Mouse (Mus musculus): ENCODE data around the gene Birc3. TPM values are rescaled to one million over a fixed set of nuclear protein-coding genes. Genes with fewer than 3 reads are reported as not detected.
"Not testable (repeated sequence)": the region's sequence is repeated elsewhere in the genome, so short reads cannot be mapped to it uniquely, and the experiment has no call there.

Birc3 gene
- polyA plus RNA-seq, 1 experiment from 2014 or later: 6.0 TPM

DNA sequence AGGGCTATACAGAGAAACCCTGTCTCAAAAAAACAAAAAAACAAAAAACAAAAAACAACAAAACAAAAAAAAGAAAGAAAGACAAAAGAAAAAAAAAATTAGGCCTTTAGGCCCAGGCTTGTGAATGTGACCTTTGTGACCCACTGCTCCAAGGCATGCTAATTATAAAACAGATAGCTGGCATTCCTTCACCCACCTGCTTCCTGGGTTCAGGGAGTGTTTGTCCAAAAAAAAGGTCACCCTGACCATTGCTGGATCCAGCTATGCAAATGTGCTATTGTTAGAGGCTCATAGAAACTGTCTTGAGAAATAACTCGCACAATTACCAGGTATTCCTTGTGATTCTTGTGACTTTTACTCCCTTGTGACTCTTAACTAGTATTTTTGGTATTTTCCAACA is 18.8 kb upstream of the Birc3 start:
- ATAC-seq (ENCODE audit: insufficient number of reproducible peaks, low FRiP score); H3K9me3 ChIP-seq (replicated peaks); H3K4me3 ChIP-seq; H3K27me3 ChIP-seq (replicated peaks); H3K9ac ChIP-seq; H3K36me3 ChIP-seq; H3K4me1 ChIP-seq (replicated peaks); H3K4me2 ChIP-seq; H3K27ac ChIP-seq (ENCODE audit: poor library complexity, severe bottlenecking): not testable (repeated sequence)
- WGBS: 93% methylated on average over 1 of the region's 1 CpGs

DNA sequence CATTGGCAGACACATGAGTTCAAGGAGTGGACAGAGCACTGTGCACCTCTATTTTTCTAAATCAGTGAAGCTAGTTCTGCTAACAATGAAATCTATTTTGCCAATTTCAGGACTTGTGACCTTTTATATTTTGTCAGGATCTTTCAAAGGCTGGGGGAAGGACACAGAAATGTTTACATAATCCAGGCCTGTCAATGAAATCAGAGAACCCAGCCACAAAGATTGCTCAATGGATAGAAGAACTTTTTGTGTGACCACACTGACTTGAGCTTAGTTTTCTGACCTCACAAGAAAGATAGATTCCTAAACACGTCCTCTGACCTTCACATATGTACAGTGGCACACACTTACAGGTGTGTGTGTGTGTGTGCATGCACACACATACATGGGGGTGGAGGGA is 18.2 kb upstream of the Birc3 start:
- no peak for ATAC-seq (ENCODE audit: insufficient number of reproducible peaks, low FRiP score)
- Histone ChIP-seq H3K9me3 (replicated peaks) (0 out of 2 replicates have a peak, but pooled peaks cover 4% of the 10 kb centered on the region), H3K9ac (no peak overlapping the region), H3K27ac (ENCODE audit: poor library complexity, severe bottlenecking) (no peak overlapping the region), H3K4me1 (replicated peaks) (no peaks in the 10 kb centered on the region), H3K27me3 (replicated peaks) (no peaks in the 10 kb centered on the region), H3K4me2 (no peak overlapping the region), H3K36me3 (no peaks in the 10 kb centered on the region), H3K4me3 (no peak overlapping the region)
- WGBS: 76% methylated on average over 1 of the region's 1 CpGs

- H3K4me1 ChIP-seq (replicated peaks): no peaks in the 10 kb centered on the region
- no peak for ATAC-seq (ENCODE audit: insufficient number of reproducible peaks, low FRiP score)
- no peak overlapping the region for H3K4me2 ChIP-seq
- H3K27me3 ChIP-seq (replicated peaks): no peaks in the 10 kb centered on the region
- peaks cover 18% of the 10 kb centered on the region for H3K9me3 ChIP-seq (replicated peaks)
- 83% methylated on average over 3 of the region's 3 CpGs for WGBS
- no peak overlapping the region for H3K4me3 ChIP-seq
- no peak overlapping the region for H3K9ac ChIP-seq
- no peaks in the 10 kb centered on the region for H3K36me3 ChIP-seq
- H3K27ac ChIP-seq (ENCODE audit: poor library complexity, severe bottlenecking): no peak overlapping the region
Measured at GRCm38 (mm10) chr9:7884346-7884745, 11.4 kb upstream of the Birc3 start.

DNA sequence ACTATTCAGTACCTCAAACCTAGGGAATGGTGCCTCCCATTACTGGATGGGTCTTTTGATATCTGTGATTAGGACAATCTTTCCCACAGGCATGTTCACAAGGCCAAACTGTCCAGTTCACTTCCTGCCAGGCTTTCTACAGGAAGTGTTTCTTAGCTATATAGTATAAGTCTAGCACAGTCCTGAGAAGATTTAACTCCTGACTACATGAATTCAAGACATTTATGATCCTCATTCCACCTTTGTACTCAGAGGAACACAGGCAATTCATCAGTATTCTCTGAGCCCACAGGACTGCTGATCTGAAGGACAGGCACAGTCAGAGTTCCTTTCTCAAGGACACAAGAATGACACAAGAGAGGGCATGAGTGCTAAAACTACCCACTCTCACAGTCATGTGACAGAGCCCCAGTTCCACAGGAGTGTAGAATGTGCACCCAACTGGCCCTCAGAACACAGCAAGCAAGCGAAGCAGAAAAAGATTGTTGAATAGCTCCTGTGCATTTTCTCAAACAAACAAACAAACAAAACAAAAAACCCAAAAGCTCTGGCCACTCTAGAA is 9.4 kb upstream of the Birc3 start:
- Histone ChIP-seq H3K9ac (no peak overlapping the region), H3K4me1 (replicated peaks) (no peaks in the 10 kb centered on the region), H3K9me3 (replicated peaks) (peaks cover 18% of the 10 kb centered on the region), H3K4me3 (no peak overlapping the region), H3K27ac (ENCODE audit: poor library complexity, severe bottlenecking) (no peak overlapping the region), H3K27me3 (replicated peaks) (no peaks in the 10 kb centered on the region), H3K36me3 (no peaks in the 10 kb centered on the region), H3K4me2 (no peak overlapping the region)
- WGBS: 95% methylated on average over 1 of the region's 1 CpGs
- ATAC-seq (ENCODE audit: insufficient number of reproducible peaks, low FRiP score): no peak

DNA sequence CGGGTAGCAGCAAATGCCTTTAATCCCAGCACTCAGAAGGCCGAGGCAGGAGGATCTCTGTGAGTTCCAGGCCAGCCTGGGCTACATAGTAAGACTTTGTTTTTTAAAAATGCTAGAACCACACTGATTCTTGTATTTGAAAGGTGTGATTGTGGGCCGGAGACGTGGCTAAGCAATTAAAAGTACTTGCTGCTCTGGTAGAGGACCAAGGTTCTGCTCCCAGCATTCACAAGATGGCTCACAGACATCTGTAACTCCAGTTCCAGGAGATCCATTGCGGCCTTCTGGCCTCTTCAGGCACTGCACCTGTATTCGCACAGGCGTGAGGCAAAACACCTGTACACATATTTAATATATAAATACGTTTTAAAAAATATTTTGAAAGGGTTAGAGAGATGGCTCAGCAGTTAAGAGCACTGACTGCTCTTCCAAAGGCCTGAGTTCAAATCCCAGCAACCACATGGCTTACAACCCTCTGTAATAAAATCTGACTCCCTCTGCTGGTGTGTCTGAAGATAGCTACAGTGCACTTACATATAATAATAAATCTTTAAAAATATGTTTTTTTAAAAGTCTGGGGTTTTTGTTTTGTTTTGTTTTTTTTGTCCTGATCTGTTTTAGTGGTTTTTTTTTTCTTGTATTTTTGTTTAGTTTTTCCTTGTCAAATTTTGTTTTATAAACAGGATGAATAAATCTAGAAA is 675 bp upstream of the Birc3 start:
- WGBS: 90% methylated on average over 8 of the region's 8 CpGs
- no peak overlapping the region for H3K27ac ChIP-seq (ENCODE audit: poor library complexity, severe bottlenecking)
- ATAC-seq (ENCODE audit: insufficient number of reproducible peaks, low FRiP score): no peak

GRCm38 (mm10) chr9:7872044-7872774 is 777 bp downstream of the Birc3 start:
- ATAC-seq (ENCODE audit: insufficient number of reproducible peaks, low FRiP score): peak; percentile 51; the same call in 1 of the 2 replicates
- 16% methylated on average over 23 of the region's 23 CpGs for WGBS

More for the DNA sequence above, 675 bp upstream of the Birc3 start:
- no peaks in the 10 kb centered on the region for H3K27me3 ChIP-seq (replicated peaks)
- no peaks in the 10 kb centered on the region for H3K9me3 ChIP-seq (replicated peaks)
- H3K36me3 ChIP-seq: no peaks in the 10 kb centered on the region
- H3K4me1 ChIP-seq (replicated peaks): no peaks in the 10 kb centered on the region
- H3K4me2 ChIP-seq: peak overlapping the region; percentile 94; the same call in 1 of the 2 replicates
- H3K4me3 ChIP-seq: no peak overlapping the region
- H3K9ac ChIP-seq: no peak overlapping the region

DNA sequence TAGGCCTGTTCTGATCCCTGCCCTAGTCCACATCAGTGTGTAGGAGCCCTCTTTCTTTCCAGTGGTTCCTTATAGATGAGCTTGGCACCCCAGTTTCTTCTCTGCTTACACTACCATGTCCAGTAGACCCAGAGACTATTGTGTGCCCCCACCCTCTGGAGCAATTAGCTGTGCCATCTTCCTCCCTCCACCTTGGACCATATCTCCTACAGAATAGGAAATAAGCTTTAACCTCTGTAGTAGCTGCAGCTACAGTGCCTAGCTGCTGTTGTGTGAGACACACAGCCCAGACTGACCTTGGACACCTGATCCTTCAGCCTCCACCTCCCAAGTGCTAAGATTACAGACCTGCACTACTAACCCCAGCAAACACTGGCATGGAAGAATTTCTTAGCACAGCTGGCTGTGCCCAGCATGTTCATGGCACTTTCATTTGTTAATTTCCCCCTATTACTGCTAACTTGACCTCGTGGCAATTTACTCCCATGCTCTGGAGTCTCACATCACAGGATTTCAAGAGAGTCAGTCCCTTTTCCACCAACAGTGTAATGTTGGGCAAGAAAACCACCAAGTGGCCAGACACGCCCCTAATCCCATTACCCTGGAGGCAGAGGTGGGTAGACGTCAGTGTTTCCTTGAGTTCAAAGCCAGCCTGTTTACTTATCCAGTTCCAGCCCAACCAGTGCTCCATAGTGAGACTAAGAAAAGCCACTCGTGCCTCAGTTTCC is 1.5 kb downstream of the Birc3 start:
- H3K4me3 ChIP-seq: no peak overlapping the region
- 61% methylated on average over 4 of the region's 4 CpGs for WGBS
- no peaks in the 10 kb centered on the region; the same call in 1 of the 2 replicates for H3K9me3 ChIP-seq (replicated peaks)
- no peak for ATAC-seq (ENCODE audit: insufficient number of reproducible peaks, low FRiP score)
- H3K4me2 ChIP-seq: peak overlapping the region; percentile 94; the same call in 1 of the 2 replicates
- H3K27me3 ChIP-seq (replicated peaks): no peaks in the 10 kb centered on the region
- H3K4me1 ChIP-seq (replicated peaks): 0 out of 2 replicates have a peak, but pooled peaks cover 4% of the 10 kb centered on the region
- H3K36me3 ChIP-seq: peaks cover 8% of the 10 kb centered on the region; the same call in 1 of the 2 replicates
- H3K9ac ChIP-seq: no peak overlapping the region
- H3K27ac ChIP-seq (ENCODE audit: poor library complexity, severe bottlenecking): no peak overlapping the region

More at GRCm38 (mm10) chr9:7872044-7872774, 777 bp downstream of the Birc3 start:
- no peaks in the 10 kb centered on the region for H3K27me3 ChIP-seq (replicated peaks)
- H3K4me2 ChIP-seq: peak overlapping the region; percentile 94
- peak overlapping the region; percentile 86 for H3K9ac ChIP-seq
- H3K27ac ChIP-seq (ENCODE audit: poor library complexity, severe bottlenecking): peak overlapping the region; percentile 65
- 0 out of 2 replicates have a peak, but pooled peaks cover 4% of the 10 kb centered on the region for H3K4me1 ChIP-seq (replicated peaks)
- no peaks in the 10 kb centered on the region for H3K9me3 ChIP-seq (replicated peaks)
- H3K36me3 ChIP-seq: peaks cover 6% of the 10 kb centered on the region; the same call in 1 of the 2 replicates
- H3K4me3 ChIP-seq: peak overlapping the region; percentile 76

GRCm38 (mm10) chr9:7870556-7871315 is 2.2 kb downstream of the Birc3 start:
- ATAC-seq (ENCODE audit: insufficient number of reproducible peaks, low FRiP score): no peak
- Histone ChIP-seq H3K4me3 (no peak overlapping the region), H3K9ac (no peak overlapping the region), H3K4me1 (replicated peaks) (0 out of 2 replicates have a peak, but pooled peaks cover 4% of the 10 kb centered on the region), H3K27me3 (replicated peaks) (no peaks in the 10 kb centered on the region), H3K4me2 (no peak overlapping the region), H3K36me3 (peaks cover 8% of the 10 kb centered on the region; the same call in 1 of the 2 replicates), H3K9me3 (replicated peaks) (no peaks in the 10 kb centered on the region; the same call in 1 of the 2 replicates), H3K27ac (ENCODE audit: poor library complexity, severe bottlenecking) (no peak overlapping the region)
- 89% methylated on average over 10 of the region's 10 CpGs for WGBS

- no peak overlapping the region for H3K4me2 ChIP-seq
- H3K27me3 ChIP-seq (replicated peaks): no peaks in the 10 kb centered on the region
- no peak overlapping the region for H3K4me3 ChIP-seq
- ATAC-seq (ENCODE audit: insufficient number of reproducible peaks, low FRiP score): no peak
- H3K4me1 ChIP-seq (replicated peaks): 0 out of 2 replicates have a peak, but pooled peaks cover 4% of the 10 kb centered on the region
- no peak overlapping the region for H3K9ac ChIP-seq
- H3K36me3 ChIP-seq: peaks cover 8% of the 10 kb centered on the region; the same call in 1 of the 2 replicates
- no peaks in the 10 kb centered on the region; the same call in 1 of the 2 replicates for H3K9me3 ChIP-seq (replicated peaks)
- no peak overlapping the region for H3K27ac ChIP-seq (ENCODE audit: poor library complexity, severe bottlenecking)
- WGBS: 88% methylated on average over 4 of the region's 4 CpGs
Measured at GRCm38 (mm10) chr9:7868838-7869491, 4.0 kb downstream of the Birc3 start.

GRCm38 (mm10) chr9:7867981-7868380 is 5.0 kb downstream of the Birc3 start:
- no peak for ATAC-seq (ENCODE audit: insufficient number of reproducible peaks, low FRiP score)
- no peak overlapping the region for H3K27ac ChIP-seq (ENCODE audit: poor library complexity, severe bottlenecking)
- H3K4me1 ChIP-seq (replicated peaks): 0 out of 2 replicates have a peak, but pooled peaks cover 4% of the 10 kb centered on the region
- no peak overlapping the region for H3K9ac ChIP-seq
- peaks cover 8% of the 10 kb centered on the region; the same call in 1 of the 2 replicates for H3K36me3 ChIP-seq
- no peaks in the 10 kb centered on the region; the same call in 1 of the 2 replicates for H3K9me3 ChIP-seq (replicated peaks)
- no peak overlapping the region for H3K4me2 ChIP-seq
- H3K27me3 ChIP-seq (replicated peaks): no peaks in the 10 kb centered on the region
- WGBS: 87% methylated on average over 3 of the region's 3 CpGs
- no peak overlapping the region for H3K4me3 ChIP-seq
